Mouse (Mus musculus): ENCODE data around the gene Gm4969. TPM values are rescaled to one million over a fixed set of nuclear protein-coding genes. Genes with fewer than 3 reads are reported as not detected.
"Not testable (repeated sequence)": the region's sequence is repeated elsewhere in the genome, so short reads cannot be mapped to it uniquely, and the experiment has no call there.

Gm4969 gene
- total and polyA plus RNA-seq, 3 experiments = not detected

- H3K4me3 ChIP-seq = no peak overlapping the region
- no peak for DNase-seq
- intact Hi-C loops (cut with DNase I) = loop anchor here (5.0 kb wide), 1 partner anchor 51 kb away; no protein-coding TSS in a partner anchor
- H3K79me2 ChIP-seq (replicated peaks; ENCODE audit: control insufficient read depth, insufficient read depth, low read length) = no peaks in the 10 kb centered on the region
- peaks cover 2% of the 10 kb centered on the region; the same call in 1 of the 2 replicates for H3K27me3 ChIP-seq (ENCODE audit: control insufficient read depth, insufficient read depth, low read length)
- peak; percentile 42 for TF ChIP-seq CTCF (IDR thresholded peaks at IDR 0.05)
- no peak for TF ChIP-seq POLR2A (IDR thresholded peaks at IDR 0.05; ENCODE audit: insufficient read depth, low read depth, low read length)
- no peak overlapping the region for H3K27ac ChIP-seq
- WGBS = 67% methylated on average over 13 of the region's 13 CpGs
- peaks cover 3% of the 10 kb centered on the region for H3K4me1 ChIP-seq (ENCODE audit: control insufficient read depth, insufficient read depth, low read length)
- H3K36me3 ChIP-seq (ENCODE audit: control insufficient read depth, insufficient read depth, low read length) = no peaks in the 10 kb centered on the region
- H3K9ac ChIP-seq (ENCODE audit: low read depth, low read length) = no peak overlapping the region
Observed at GRCm38 (mm10) chr7:19155825-19156475, 37.8 kb upstream of the Gm4969 start.

DNA sequence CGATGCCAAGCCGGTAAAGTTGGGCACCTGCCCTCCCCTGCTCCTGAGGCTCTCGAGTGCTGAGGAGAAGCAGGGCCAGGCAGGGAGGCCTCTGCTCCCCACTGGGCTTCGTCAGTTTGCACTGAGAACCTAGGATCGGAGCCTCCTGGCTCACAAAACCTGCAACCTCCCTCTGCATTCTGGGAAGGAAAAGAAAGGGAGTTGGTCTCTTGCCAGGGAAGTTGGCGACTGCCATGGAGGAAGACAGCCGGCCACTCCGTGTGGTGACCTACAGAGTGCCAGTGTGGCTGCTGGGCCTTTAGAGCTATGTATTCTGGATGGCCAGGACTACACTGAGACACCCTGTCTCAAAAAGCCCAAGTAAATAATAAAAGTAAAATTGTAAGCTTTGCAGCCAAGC is 36.6 kb upstream of the Gm4969 start:
- no peak for TF ChIP-seq POLR2A (IDR thresholded peaks at IDR 0.05; ENCODE audit: insufficient read depth, low read depth, low read length)
- no peak for TF ChIP-seq EP300 (IDR thresholded peaks at IDR 0.05; ENCODE audit: insufficient read depth, low read depth, low read length)
- TF ChIP-seq CTCF (IDR thresholded peaks at IDR 0.05) = no peak
- Histone ChIP-seq H3K27me3 (ENCODE audit: control insufficient read depth, insufficient read depth, low read length) (peaks cover under 1% of the 10 kb centered on the region; the same call in 1 of the 2 replicates), H3K79me2 (replicated peaks; ENCODE audit: control insufficient read depth, insufficient read depth, low read length) (no peaks in the 10 kb centered on the region; the same call in 1 of the 2 replicates), H3K4me3 (no peak overlapping the region), H3K9ac (ENCODE audit: low read depth, low read length) (no peak overlapping the region), H3K4me1 (ENCODE audit: control insufficient read depth, insufficient read depth, low read length) (peaks cover 3% of the 10 kb centered on the region), H3K27ac (no peak overlapping the region), H3K36me3 (ENCODE audit: control insufficient read depth, insufficient read depth, low read length) (no peaks in the 10 kb centered on the region)
- DNase-seq = no peak
- intact Hi-C loops (cut with DNase I) = loop anchor here (5.0 kb wide), 1 partner anchor 53 kb away; no protein-coding TSS in a partner anchor
- 63% methylated on average over 8 of the region's 8 CpGs for WGBS

DNA sequence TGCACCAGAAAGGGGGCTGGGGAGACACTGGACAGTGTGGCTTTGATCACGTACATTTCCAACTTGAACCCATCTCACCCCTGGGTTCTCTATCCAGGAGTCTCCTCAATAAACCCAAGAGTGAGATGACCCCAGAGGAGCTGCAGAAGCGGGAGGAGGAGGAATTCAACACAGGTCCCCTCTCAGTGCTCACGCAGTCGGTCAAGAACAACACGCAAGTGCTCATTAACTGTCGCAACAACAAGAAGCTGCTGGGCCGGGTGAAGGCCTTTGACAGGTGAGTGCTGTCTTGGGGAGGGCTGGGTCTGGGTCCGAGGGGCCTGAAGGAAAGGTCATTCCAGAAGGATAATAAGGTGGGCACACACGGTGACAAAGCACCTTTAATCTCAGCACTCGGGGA is 33.0 kb upstream of the Gm4969 start:
- H3K27ac ChIP-seq; H3K4me1 ChIP-seq (ENCODE audit: control insufficient read depth, insufficient read depth, low read length); H3K79me2 ChIP-seq (replicated peaks; ENCODE audit: control insufficient read depth, insufficient read depth, low read length); H3K36me3 ChIP-seq (ENCODE audit: control insufficient read depth, insufficient read depth, low read length); H3K9ac ChIP-seq (ENCODE audit: low read depth, low read length); DNase-seq; H3K4me3 ChIP-seq; intact Hi-C loops (cut with DNase I); H3K27me3 ChIP-seq (ENCODE audit: control insufficient read depth, insufficient read depth, low read length): not testable (repeated sequence)
- WGBS = 81% methylated on average over 10 of the region's 10 CpGs

- H3K9ac ChIP-seq (ENCODE audit: low read depth, low read length) = peak within 1 kb of the TSS; percentile 87
- H3K27me3 ChIP-seq (ENCODE audit: control insufficient read depth, insufficient read depth, low read length) = no peaks in the 10 kb centered on the region
- H3K4me1 ChIP-seq (ENCODE audit: control insufficient read depth, insufficient read depth, low read length) = no peaks in the 10 kb centered on the region; the same call in 1 of the 2 replicates
- H3K36me3 ChIP-seq (ENCODE audit: control insufficient read depth, insufficient read depth, low read length) = no peaks in the 10 kb centered on the region
- H3K79me2 ChIP-seq (replicated peaks; ENCODE audit: control insufficient read depth, insufficient read depth, low read length) = no peaks in the 10 kb centered on the region; the same call in 1 of the 2 replicates
- H3K27ac ChIP-seq = peak within 1 kb of the TSS; percentile 86
- intact Hi-C loops (cut with DNase I) = no loop called here
- peak; percentile 96 to 98 for DNase-seq
- peak; percentile 75 for TF ChIP-seq POLR2A (IDR thresholded peaks at IDR 0.05; ENCODE audit: insufficient read depth, low read depth, low read length)
- no peak for TF ChIP-seq EP300 (IDR thresholded peaks at IDR 0.05; ENCODE audit: insufficient read depth, low read depth, low read length)
- no peak for TF ChIP-seq CTCF (IDR thresholded peaks at IDR 0.05)
- under 1% methylated on average over 24 of the region's 24 CpGs for WGBS
- H3K4me3 ChIP-seq = peak within 1 kb of the TSS; percentile 86
Observed at GRCm38 (mm10) chr7:19149626-19150025, 31.5 kb upstream of the Gm4969 start, which contains the start of gene Snrpd2. TSS of gene Snrpd2 (plus strand) at chr7:19149722.

DNA sequence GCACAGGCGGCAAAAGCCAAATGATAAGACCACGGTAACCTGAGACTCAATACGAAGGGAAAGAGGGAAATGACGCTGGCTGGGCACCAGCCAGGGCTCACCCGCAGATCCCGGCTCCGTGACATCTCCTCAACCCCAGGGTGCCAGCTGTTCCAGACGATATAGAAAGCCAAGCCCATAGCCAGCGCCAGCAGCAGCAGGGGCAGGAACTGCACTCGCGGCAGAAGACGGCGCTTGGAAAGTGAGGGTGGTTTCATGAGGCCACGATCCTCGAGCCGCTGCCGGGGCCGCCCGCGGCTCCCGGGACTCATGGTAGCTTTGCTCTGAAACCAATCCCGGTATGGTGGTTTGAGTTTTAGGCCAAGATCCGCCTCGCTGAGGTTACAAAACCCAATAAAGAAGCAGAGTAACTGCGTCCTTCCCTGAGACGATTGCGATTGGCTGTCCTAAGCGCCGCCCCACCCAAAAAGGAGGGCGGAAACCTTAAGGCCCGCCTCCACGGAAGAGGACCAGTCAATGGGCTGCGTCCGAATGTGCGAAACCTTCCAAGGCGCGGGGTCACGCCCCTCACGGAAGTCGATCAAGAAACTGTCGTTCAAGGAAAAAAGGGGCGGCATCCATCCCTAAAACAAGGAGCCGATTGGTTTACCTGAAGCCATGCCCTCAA is 30.8 kb upstream of the Gm4969 start, which contains the start of gene Qpctl:
Gene Qpctl, minus strand, starts transcription at position 417 of the 667 bp plus-strand sequence.
- Histone ChIP-seq H3K27ac (peak within 1 kb of the TSS; percentile 86), H3K9ac (ENCODE audit: low read depth, low read length) (peak within 1 kb of the TSS; percentile 87), H3K36me3 (ENCODE audit: control insufficient read depth, insufficient read depth, low read length) (no peaks in the 10 kb centered on the region), H3K4me1 (ENCODE audit: control insufficient read depth, insufficient read depth, low read length) (no peaks in the 10 kb centered on the region; the same call in 1 of the 2 replicates), H3K27me3 (ENCODE audit: control insufficient read depth, insufficient read depth, low read length) (no peaks in the 10 kb centered on the region), H3K79me2 (replicated peaks; ENCODE audit: control insufficient read depth, insufficient read depth, low read length) (no peaks in the 10 kb centered on the region; the same call in 1 of the 2 replicates), H3K4me3 (peak within 1 kb of the TSS; percentile 86)
- intact Hi-C loops (cut with DNase I) = loop anchor here (1.0 kb wide), 1 partner anchor 17 kb away; no protein-coding TSS in a partner anchor
- under 1% methylated on average over 43 of the region's 43 CpGs for WGBS
- TF ChIP-seq POLR2A (IDR thresholded peaks at IDR 0.05; ENCODE audit: insufficient read depth, low read depth, low read length) (peak; percentile 73), EP300 (IDR thresholded peaks at IDR 0.05; ENCODE audit: insufficient read depth, low read depth, low read length) (no peak)
- DNase-seq = peak; percentile 98 to 99
